Mouse (Mus musculus) right cerebral cortex, adult 2 months (tissue): ENCODE measurements around the gene Arrdc5.
"Not testable (repeated sequence)": the region's sequence is repeated elsewhere in the genome, so short reads cannot be mapped to it uniquely, and the experiment has no call there.

ENCODE experiments used
- DNase-seq, 2 experiments: peaks; one replicate each; pipeline ENCODE4 v3.0.0; 2021 to 2022; ENCODE audit warnings: low spot score in 2 of 2

Arrdc5 gene

GRCm38 (mm10) chr17:56278340-56278739 is 21.7 kb downstream of the Arrdc5 start:
- DNase-seq: no peak

GRCm38 (mm10) chr17:56277567-56277893 is 22.6 kb downstream of the Arrdc5 start:
- DNase-seq: no peak

- peak; percentile 78 to 79 for DNase-seq
Observed at GRCm38 (mm10) chr17:56276643-56277566, 23.2 kb downstream of the Arrdc5 start, which contains the start of gene Ticam1. Gene Ticam1, minus strand, starts transcription at chr17:56276786.

- no peak for DNase-seq
Observed at GRCm38 (mm10) chr17:56275842-56276480, 24.1 kb downstream of the Arrdc5 start.

- DNase-seq: no peak
Observed at GRCm38 (mm10) chr17:56273986-56274385, 26.1 kb downstream of the Arrdc5 start.

GRCm38 (mm10) chr17:56273482-56273881 is 26.6 kb downstream of the Arrdc5 start:
- no peak for DNase-seq

GRCm38 (mm10) chr17:56272644-56273043 is 27.4 kb downstream of the Arrdc5 start:
- DNase-seq: no peak

- no peak for DNase-seq
Observed at GRCm38 (mm10) chr17:56271609-56272253, 28.4 kb downstream of the Arrdc5 start.

GRCm38 (mm10) chr17:56269741-56270140 is 30.3 kb downstream of the Arrdc5 start:
- DNase-seq: no peak

- peak; percentile 65 to 72 for DNase-seq
Observed at GRCm38 (mm10) chr17:56269153-56269630, 30.9 kb downstream of the Arrdc5 start.

GRCm38 (mm10) chr17:56266271-56266670 is 33.8 kb downstream of the Arrdc5 start:
- DNase-seq: peak; percentile 81 to 83

GRCm38 (mm10) chr17:56265869-56266268 is 34.2 kb downstream of the Arrdc5 start:
- DNase-seq: no peak

- no peak for DNase-seq
Observed at GRCm38 (mm10) chr17:56265011-56265410, 35.1 kb downstream of the Arrdc5 start.

- DNase-seq: peak; percentile 85 to 89
Observed at GRCm38 (mm10) chr17:56264020-56264419, 36.1 kb downstream of the Arrdc5 start.

- DNase-seq: no peak
Observed at GRCm38 (mm10) chr17:56262645-56263094, 37.4 kb downstream of the Arrdc5 start.

GRCm38 (mm10) chr17:56261166-56261565 is 38.9 kb downstream of the Arrdc5 start:
- no peak for DNase-seq

- no peak for DNase-seq
Observed at GRCm38 (mm10) chr17:56259301-56260037, 40.6 kb downstream of the Arrdc5 start.

GRCm38 (mm10) chr17:56258812-56259211 is 41.3 kb downstream of the Arrdc5 start:
- DNase-seq: not testable (repeated sequence)

GRCm38 (mm10) chr17:56258269-56258668 is 41.8 kb downstream of the Arrdc5 start:
- DNase-seq: not testable (repeated sequence)

GRCm38 (mm10) chr17:56257181-56257894 is 42.7 kb downstream of the Arrdc5 start:
- DNase-seq: no peak
